Mouse (Mus musculus) embryonic fibroblast, embryonic 13.5 days (primary cell): ENCODE results near the gene Nrp2. TPM values are rescaled to one million over a fixed set of nuclear protein-coding genes. Genes with fewer than 3 reads are reported as not detected.

Experiments
- H3K27ac ChIP-seq: 2 replicates; pipeline ENCODE4 v1.5.1; 2012; ENCODE audit warnings: low read length, control low read depth, inconsistent platforms; ENCODE audit not compliant: insufficient read depth
- H3K4me1 ChIP-seq: 2 replicates; pipeline ENCODE4 v1.6.1; 2011; ENCODE audit warnings: low read length; ENCODE audit not compliant: control insufficient read depth, insufficient read depth
- H3K4me3 ChIP-seq: 2 replicates; pipeline ENCODE4 v1.5.1; 2011; ENCODE audit warnings: mild to moderate bottlenecking, control low read depth, low read length; ENCODE audit not compliant: insufficient read depth
- CTCF ChIP-seq: IDR thresholded peaks from 2 replicates; pipeline ENCODE4 v1.5.1; 2011; ENCODE audit warnings: mild to moderate bottlenecking, control low read depth, low read length, moderate library complexity, borderline replicate concordance; ENCODE audit not compliant: insufficient read depth
- POLR2A ChIP-seq: IDR thresholded peaks from 2 replicates; pipeline ENCODE4 v1.6.1; 2011; ENCODE audit warnings: low read depth, mild to moderate bottlenecking, control low read depth, low read length, moderate library complexity
- polyA plus RNA-seq: library from polyadenylated mRNA; stranded (reverse); fragments of >200 nt; gene quantifications from 2 replicates; pipeline ENCODE4 v1.2.4, GENCODE M21; 2011; ENCODE audit warnings: low read depth; ENCODE audit not compliant: missing spikeins, insufficient read length

The Nrp2 gene
- polyA plus RNA-seq, 1 experiment: 74.9 TPM

DNA sequence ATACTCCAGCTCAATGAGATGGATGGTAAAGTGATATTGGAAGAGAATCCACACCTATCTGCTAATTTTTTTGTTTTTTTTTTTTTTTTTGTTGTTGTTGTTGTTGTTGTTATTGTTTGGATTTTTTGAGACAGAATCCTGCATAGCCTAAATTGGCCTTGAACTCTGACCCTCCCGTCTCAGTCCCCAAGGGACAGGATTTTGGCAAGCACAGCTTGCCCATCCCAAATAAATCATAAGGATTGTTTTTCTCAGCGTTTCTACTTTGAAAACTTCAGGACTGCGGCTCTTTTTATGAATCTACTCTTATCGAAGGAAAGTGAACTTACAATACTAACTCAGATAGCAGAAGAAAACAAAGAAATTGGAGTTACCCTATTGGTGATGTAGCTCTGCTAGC is 31.9 kb downstream of the Nrp2 start:
- Histone ChIP-seq H3K4me3 (no peak overlapping the region), H3K4me1 (no peaks in the 10 kb centered on the region; the same call in 1 of the 2 replicates), H3K27ac (no peak overlapping the region)
- TF ChIP-seq POLR2A (no peak), CTCF (no peak)

DNA sequence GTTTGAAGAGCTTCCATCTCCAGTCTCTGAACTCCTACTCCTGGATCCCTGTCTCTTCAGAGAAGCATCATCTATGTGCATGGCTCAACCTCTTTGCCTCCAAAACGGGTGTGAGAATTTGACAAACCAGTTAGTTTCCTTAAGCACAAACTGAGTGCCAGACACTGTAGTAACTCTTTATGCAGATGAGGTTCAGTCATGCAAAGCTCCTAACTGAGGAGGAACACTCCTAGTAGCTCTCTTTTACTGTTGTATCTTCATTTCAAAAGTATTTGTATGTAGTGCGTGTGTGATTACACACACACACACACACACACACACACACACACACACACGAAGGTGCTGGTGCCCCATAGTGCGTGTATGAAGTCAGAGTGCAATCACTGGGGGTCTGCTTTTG is 32.8 kb downstream of the Nrp2 start:
- TF ChIP-seq CTCF: no peak
- no peak for TF ChIP-seq POLR2A
- no peak overlapping the region for H3K4me3 ChIP-seq
- H3K27ac ChIP-seq: no peak overlapping the region
- no peaks in the 10 kb centered on the region; the same call in 1 of the 2 replicates for H3K4me1 ChIP-seq

DNA sequence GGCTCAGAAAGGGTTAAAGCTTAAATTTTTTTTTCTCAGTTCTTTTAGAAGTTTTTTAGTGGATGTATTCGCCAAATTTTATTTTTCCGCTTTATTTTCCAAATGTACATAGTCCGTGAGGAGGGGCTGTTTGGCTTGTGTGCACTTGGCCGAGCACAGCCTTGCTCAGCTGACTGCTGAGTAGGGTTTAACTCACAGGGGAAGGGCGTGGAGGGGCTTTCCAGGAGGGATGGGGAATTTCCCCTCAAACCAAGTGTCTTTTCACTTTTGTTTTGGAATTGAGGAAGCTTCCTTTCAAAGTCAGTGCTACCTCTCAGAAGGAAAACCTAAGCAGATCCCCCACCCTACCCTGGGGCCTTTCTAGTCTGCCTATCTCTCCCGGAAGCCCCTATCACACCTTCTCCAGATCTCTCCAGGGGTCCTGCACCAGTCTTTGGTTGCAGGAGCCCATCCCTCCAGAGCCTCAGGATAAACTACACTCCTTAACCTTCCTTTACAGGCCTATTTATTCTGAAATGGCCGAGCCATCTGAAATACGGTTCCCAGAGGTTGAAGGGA is 33.4 kb downstream of the Nrp2 start:
- Histone ChIP-seq H3K4me3 (no peak overlapping the region), H3K27ac (no peak overlapping the region), H3K4me1 (no peaks in the 10 kb centered on the region; the same call in 1 of the 2 replicates)
- TF ChIP-seq CTCF (no peak), POLR2A (no peak)

DNA sequence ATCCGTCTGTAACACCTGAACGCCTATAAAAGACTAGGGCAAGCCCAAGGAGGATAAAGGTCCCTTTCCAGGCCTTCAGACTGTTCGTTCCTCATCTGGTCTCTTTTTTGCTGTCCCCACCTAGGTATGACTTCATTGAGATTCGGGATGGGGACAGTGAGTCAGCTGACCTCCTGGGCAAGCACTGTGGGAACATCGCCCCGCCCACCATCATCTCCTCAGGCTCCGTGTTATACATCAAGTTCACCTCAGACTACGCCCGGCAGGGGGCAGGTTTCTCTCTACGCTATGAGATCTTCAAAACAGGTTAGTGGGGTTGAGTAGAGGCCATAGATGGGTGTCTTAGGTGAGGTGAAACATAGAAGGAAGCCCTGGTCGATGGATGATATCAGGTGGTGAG is 35.1 kb downstream of the Nrp2 start:
- H3K4me3 ChIP-seq: no peak overlapping the region
- no peak overlapping the region for H3K27ac ChIP-seq
- TF ChIP-seq CTCF (no peak), POLR2A (no peak)
- H3K4me1 ChIP-seq: no peaks in the 10 kb centered on the region; the same call in 1 of the 2 replicates

DNA sequence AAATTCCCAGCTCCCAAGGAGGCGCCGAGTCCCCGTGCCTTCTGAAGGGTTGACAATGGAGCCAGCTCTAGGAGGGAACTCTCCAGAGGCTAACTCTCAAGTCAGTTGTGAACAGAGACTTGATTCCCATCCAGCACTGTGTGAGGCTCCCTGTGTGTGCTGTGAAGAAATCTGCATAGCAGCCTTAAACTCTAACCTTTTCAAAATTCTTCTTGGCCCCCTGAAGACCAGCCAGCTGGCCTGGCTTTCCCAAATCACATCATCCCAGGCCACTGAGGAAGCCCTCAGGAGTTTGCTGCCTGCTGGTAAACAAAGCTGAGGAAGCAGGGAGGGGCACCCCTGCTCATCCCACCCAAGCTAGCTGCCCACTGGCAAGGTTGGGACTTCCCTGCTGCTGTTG is 39.0 kb downstream of the Nrp2 start:
- H3K4me3 ChIP-seq: no peak overlapping the region
- no peak for TF ChIP-seq CTCF
- TF ChIP-seq POLR2A: no peak

DNA sequence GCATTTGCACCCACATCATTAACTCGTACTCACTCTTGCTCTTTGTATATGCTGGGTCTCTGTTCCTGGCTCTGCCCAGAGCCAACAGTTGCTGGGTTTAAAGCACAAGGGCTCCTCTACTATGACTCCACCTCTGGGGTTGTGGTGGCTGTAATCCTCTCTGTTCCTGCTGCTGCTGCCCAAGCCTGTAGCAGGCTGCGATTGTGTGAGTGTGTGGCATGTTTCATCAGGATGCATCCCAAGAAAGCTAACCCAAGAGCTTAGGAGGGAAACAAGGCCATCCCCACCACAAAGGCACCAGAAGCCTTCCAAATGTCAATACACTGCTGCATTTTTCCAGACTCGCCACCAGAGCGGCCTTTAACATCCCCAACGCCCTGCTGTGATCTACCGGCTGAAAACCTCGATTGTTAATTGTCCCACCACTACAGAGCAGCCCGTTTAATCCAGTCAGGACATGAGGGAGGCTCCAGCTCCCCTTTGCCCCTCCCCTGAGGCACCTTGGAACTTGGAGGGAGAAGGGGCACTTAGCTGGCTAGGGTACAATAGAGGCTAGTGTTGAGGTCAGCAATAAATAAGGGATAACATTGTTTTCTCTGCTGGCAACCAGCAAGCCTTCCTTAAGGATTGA is 40.1 kb downstream of the Nrp2 start:
- TF ChIP-seq POLR2A: no peak
- no peak for TF ChIP-seq CTCF
- Histone ChIP-seq H3K4me3 (no peak overlapping the region), H3K4me1 (peaks cover 10% of the 10 kb centered on the region), H3K27ac (no peak overlapping the region)

More for the DNA sequence above, 39.0 kb downstream of the Nrp2 start:
- Histone ChIP-seq H3K27ac (no peak overlapping the region), H3K4me1 (peaks cover under 1% of the 10 kb centered on the region)

DNA sequence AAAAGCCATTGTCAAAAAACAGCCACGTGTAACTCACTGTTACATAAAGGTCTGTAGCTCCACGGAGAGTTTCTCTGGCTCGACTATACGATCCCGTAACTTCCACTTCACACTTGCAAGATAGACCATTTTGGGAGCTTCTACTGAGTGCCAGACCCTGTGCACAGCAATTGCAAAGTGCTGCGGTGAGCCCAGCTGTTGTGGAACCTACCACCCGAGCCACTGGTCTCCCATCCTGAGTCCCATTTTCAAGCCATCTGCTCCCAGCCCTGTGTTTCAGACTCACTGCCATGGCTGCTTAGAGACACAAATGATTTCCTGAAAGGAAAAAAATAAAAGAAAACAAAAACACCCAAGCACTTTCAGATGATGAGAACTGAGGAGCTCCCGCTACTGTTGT is 42.8 kb downstream of the Nrp2 start:
- TF ChIP-seq POLR2A (no peak), CTCF (no peak)

DNA sequence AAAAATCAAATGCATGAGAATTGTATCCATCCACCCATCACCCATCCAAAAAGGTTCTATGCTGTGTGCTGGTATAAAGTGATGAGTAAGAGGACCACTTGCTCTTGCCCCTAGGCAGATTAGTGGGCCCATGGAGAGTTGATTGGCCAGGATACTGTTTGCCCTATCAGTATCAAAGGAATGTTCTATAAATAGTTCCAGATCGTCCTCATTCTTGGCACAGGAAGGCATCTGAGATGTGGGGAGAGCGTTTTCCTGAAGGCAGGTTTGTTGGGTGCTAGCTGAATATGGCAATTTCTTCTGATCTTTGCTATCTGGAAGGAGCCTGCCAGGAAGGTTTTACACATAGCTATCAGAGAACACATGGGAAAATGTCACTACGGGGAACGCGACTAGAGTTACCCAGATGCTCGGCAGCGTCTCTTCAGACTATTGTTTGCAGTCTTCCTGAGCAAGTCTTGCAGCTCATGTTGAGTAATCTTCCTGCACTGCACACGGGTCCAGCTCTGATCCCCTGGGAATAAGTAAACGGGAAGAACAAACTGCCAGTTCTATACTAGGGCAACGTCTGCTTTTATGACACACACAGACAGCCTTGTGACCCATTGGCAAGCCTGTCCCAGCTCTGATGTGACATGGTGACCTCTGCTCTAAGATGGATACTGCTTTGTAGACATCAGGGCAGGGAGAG is 44.5 kb downstream of the Nrp2 start:
- no peak overlapping the region for H3K27ac ChIP-seq
- H3K4me3 ChIP-seq: no peak overlapping the region
- H3K4me1 ChIP-seq: peaks cover 32% of the 10 kb centered on the region
- no peak for TF ChIP-seq POLR2A
- TF ChIP-seq CTCF: no peak

More for the DNA sequence above, 42.8 kb downstream of the Nrp2 start:
- Histone ChIP-seq H3K4me3 (no peak overlapping the region), H3K4me1 (peaks cover 18% of the 10 kb centered on the region), H3K27ac (no peak overlapping the region)

DNA sequence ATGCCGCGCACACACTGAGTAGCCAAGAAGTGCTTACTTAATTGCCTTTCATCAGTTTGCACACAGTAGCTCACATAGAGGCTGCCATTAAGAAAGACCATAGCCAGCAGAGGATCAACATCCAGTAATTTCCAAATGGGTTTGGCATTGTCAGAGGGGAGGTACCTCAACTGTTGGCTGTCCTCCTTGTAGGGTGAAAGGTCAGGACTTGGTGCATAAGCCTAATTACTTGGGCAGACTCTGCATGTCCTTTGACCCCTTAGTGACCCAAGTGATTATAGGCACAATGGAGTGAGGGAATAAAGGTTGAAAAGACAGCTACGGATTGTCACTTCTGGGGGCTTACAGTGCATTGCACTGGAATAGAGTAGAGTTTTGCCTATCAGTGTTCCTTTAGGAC is 45.3 kb downstream of the Nrp2 start:
- Histone ChIP-seq H3K4me3 (no peak overlapping the region), H3K4me1 (peaks cover 32% of the 10 kb centered on the region), H3K27ac (no peak overlapping the region)
- TF ChIP-seq POLR2A (no peak), CTCF (no peak)

DNA sequence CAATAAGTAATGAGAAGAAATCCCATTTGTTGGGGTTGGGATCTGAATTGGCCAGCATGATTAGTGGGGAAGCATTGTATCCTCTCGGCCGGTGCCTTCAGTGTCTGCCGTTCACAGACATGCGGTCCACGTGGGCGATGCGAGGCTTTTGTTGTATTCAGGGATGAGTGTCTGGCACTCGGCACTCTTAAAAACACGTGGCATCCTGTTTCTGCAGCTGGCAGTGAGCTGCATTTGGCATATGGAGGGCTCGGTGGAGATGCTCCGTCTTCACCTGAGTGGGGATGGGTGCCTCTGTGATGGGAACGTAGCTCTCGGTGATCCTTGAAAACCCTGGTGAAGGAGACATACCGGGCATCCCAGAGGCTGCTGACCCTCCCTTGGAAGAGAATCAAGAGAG is 46.6 kb downstream of the Nrp2 start:
- H3K4me1 ChIP-seq: peaks cover 32% of the 10 kb centered on the region
- H3K27ac ChIP-seq: no peak overlapping the region
- H3K4me3 ChIP-seq: no peak overlapping the region
- TF ChIP-seq POLR2A (no peak), CTCF (no peak)
